Mouse (Mus musculus): Measurements from ENCODE around the gene Rlim. TPM values are rescaled to one million over a fixed set of nuclear protein-coding genes. Genes with fewer than 3 reads are reported as not detected.

Rlim gene
- polyA plus RNA-seq, 1 experiment from 2014 or later, result 20.2 TPM

DNA sequence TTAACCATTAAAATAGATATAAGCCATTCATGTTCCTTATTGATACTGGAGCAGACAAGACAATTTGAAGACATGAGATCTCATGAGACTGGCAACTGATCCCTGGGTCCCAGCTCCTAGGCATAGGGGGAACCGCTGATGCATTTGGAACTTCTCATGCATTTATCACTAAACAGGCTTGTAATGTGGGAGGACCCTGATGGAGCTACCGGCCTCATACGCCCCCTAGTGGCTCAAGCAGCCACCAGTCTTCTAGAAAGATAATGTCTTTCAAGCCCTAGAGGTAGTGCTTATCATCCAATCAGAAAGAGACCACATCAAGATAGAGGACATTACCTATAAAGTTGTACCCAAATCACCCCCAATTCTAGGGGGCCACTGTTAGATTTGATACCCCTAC lies 66.3 kb downstream of the Rlim start:
- H3K27ac ChIP-seq (ENCODE audit: low read depth, low read length), result no peak overlapping the region
- WGBS, result 15% methylated on average over 3 of the region's 3 CpGs
- no peaks in the 10 kb centered on the region for H3K9me3 ChIP-seq (ENCODE audit: control insufficient read depth, low read length)
- H3K4me1 ChIP-seq (ENCODE audit: control insufficient read depth, insufficient read depth, low read depth, low read length), result no peaks in the 10 kb centered on the region
- no peak for ATAC-seq
- H3K9ac ChIP-seq (ENCODE audit: low read depth, low read length), result no peak overlapping the region
- H3K4me2 ChIP-seq (ENCODE audit: low read length), result no peak overlapping the region
- no peaks in the 10 kb centered on the region for H3K36me3 ChIP-seq (ENCODE audit: control insufficient read depth, insufficient read depth, low read length)
- H3K27me3 ChIP-seq (replicated peaks; ENCODE audit: control insufficient read depth, insufficient read depth, low read length), result peaks cover 8% of the 10 kb centered on the region
- no peak overlapping the region for H3K4me3 ChIP-seq (ENCODE audit: low read length)

Other genes with a start within 250 kb of the Rlim start
- 23.4 and 41.9 TPM in 2 replicates for gene Slc16a2, start 159.3 kb downstream of the Rlim start, polyA plus RNA-seq (2015; fragmentation: Nextera tagmentation; extraction: Ambion mirVana)
- gene Nexmif, start 219.9 kb upstream of the Rlim start, polyA plus RNA-seq (2015; fragmentation: Nextera tagmentation; extraction: Ambion mirVana), result 12.7 and 13.7 TPM in 2 replicates

All from hindbrain, embryonic 16.5 days (tissue).